Mouse (Mus musculus): ENCODE results near the gene Rab21. TPM values are rescaled to one million over a fixed set of nuclear protein-coding genes. Genes with fewer than 3 reads are reported as not detected.

The Rab21 gene
- 9.4 and 10.9 TPM in 2 replicates for polyA plus RNA-seq (2014; fragmentation: Nextera tagmentation; extraction: Ambion mirVana)

- WGBS: under 1% methylated on average over 42 of the region's 48 CpGs
Observed at GRCm38 (mm10) chr10:115315473-115316171, at the start of gene Rab21. Rab21 (minus strand) TSS chr10:115315594.

GRCm38 (mm10) chr10:115363151-115363550 is 47.8 kb upstream of the Rab21 start:
- Histone ChIP-seq H3K4me3 (ENCODE audit: low read length) (peak overlapping the region; percentile 59), H3K9ac (ENCODE audit: low read depth, low read length) (no peak overlapping the region), H3K4me2 (replicated peaks; ENCODE audit: low read depth, low read length) (peak overlapping the region; percentile 75), H3K4me1 (ENCODE audit: control insufficient read depth, insufficient read depth, low read length) (0 out of 2 replicates have a peak, but pooled peaks cover 6% of the 10 kb centered on the region), H3K36me3 (ENCODE audit: control insufficient read depth, insufficient read depth, low read length) (no peaks in the 10 kb centered on the region), H3K9me3 (ENCODE audit: control insufficient read depth, low read length) (no peaks in the 10 kb centered on the region), H3K27me3 (ENCODE audit: control insufficient read depth, insufficient read depth, low read length) (no peaks in the 10 kb centered on the region), H3K27ac (ENCODE audit: low read depth, low read length) (peak overlapping the region; percentile 89; the same call in 1 of the 2 replicates)
- 81% methylated on average over 4 of the region's 4 CpGs for WGBS
- ATAC-seq (ENCODE audit: low FRiP score, low TSS enrichment): no peak

More at GRCm38 (mm10) chr10:115315473-115316171, at the start of gene Rab21:
- ATAC-seq (ENCODE audit: low FRiP score, low TSS enrichment): peak; percentile 92
- Histone ChIP-seq H3K27ac (ENCODE audit: low read depth, low read length) (peak within 1 kb of the TSS; percentile 90), H3K4me2 (replicated peaks; ENCODE audit: low read depth, low read length) (peak within 1 kb of the TSS; percentile 51), H3K36me3 (ENCODE audit: control insufficient read depth, insufficient read depth, low read length) (no peaks in the 10 kb centered on the region), H3K9ac (ENCODE audit: low read depth, low read length) (peak within 1 kb of the TSS; percentile 85), H3K9me3 (ENCODE audit: control insufficient read depth, low read length) (no peaks in the 10 kb centered on the region), H3K4me1 (ENCODE audit: control insufficient read depth, insufficient read depth, low read length) (peaks cover 17% of the 10 kb centered on the region), H3K27me3 (ENCODE audit: control insufficient read depth, insufficient read depth, low read length) (no peaks in the 10 kb centered on the region), H3K4me3 (ENCODE audit: low read length) (peak within 1 kb of the TSS; percentile 83)

DNA sequence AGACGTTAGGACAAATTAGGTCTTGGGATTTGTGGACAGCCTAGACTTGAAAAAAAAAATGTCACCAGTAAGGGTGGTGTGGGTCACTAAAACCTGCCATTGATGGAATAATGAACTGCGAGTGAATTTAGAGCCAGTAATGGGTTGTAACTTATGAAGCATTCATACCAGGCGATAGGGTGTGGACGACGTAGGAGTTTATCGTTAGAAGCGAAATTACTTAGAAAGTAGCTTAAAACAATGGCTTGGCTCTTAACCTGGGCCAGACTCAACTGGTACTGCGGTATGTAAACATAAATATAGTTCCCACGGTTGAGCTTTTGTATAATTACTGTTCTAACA is 47.2 kb upstream of the Rab21 start:
- ATAC-seq (ENCODE audit: low FRiP score, low TSS enrichment): peak; percentile 10; the same call in 1 of the 2 replicates

GRCm38 (mm10) chr10:115361840-115362622 is 46.6 kb upstream of the Rab21 start, which contains the start of gene Tmem19:
Tmem19 (minus strand) TSS chr10:115362501.
- H3K4me2 ChIP-seq (replicated peaks; ENCODE audit: low read depth, low read length): peak within 1 kb of the TSS; percentile 75
- 1% methylated on average over 42 of the region's 58 CpGs for WGBS
- no peaks in the 10 kb centered on the region for H3K9me3 ChIP-seq (ENCODE audit: control insufficient read depth, low read length)
- H3K4me3 ChIP-seq (ENCODE audit: low read length): peak within 1 kb of the TSS; percentile 59
- H3K27me3 ChIP-seq (ENCODE audit: control insufficient read depth, insufficient read depth, low read length): no peaks in the 10 kb centered on the region
- H3K4me1 ChIP-seq (ENCODE audit: control insufficient read depth, insufficient read depth, low read length): 0 out of 2 replicates have a peak, but pooled peaks cover 6% of the 10 kb centered on the region
- ATAC-seq (ENCODE audit: low FRiP score, low TSS enrichment): peak; percentile 99
- H3K36me3 ChIP-seq (ENCODE audit: control insufficient read depth, insufficient read depth, low read length): no peaks in the 10 kb centered on the region
- H3K27ac ChIP-seq (ENCODE audit: low read depth, low read length): peak within 1 kb of the TSS; percentile 89
- H3K9ac ChIP-seq (ENCODE audit: low read depth, low read length): peak within 1 kb of the TSS; percentile 66

More for the DNA sequence above, 47.2 kb upstream of the Rab21 start:
- WGBS: 10% methylated on average over 9 of the region's 9 CpGs
- 0 out of 2 replicates have a peak, but pooled peaks cover 6% of the 10 kb centered on the region for H3K4me1 ChIP-seq (ENCODE audit: control insufficient read depth, insufficient read depth, low read length)
- H3K27me3 ChIP-seq (ENCODE audit: control insufficient read depth, insufficient read depth, low read length): no peaks in the 10 kb centered on the region
- peak overlapping the region; percentile 59 for H3K4me3 ChIP-seq (ENCODE audit: low read length)
- H3K36me3 ChIP-seq (ENCODE audit: control insufficient read depth, insufficient read depth, low read length): no peaks in the 10 kb centered on the region
- H3K27ac ChIP-seq (ENCODE audit: low read depth, low read length): peak overlapping the region; percentile 89
- peak overlapping the region; percentile 75 for H3K4me2 ChIP-seq (replicated peaks; ENCODE audit: low read depth, low read length)
- H3K9me3 ChIP-seq (ENCODE audit: control insufficient read depth, low read length): no peaks in the 10 kb centered on the region
- H3K9ac ChIP-seq (ENCODE audit: low read depth, low read length): peak overlapping the region; percentile 66

- WGBS: 91% methylated on average over 7 of the region's 7 CpGs
Observed at GRCm38 (mm10) chr10:115359066-115359465, 43.7 kb upstream of the Rab21 start.

DNA sequence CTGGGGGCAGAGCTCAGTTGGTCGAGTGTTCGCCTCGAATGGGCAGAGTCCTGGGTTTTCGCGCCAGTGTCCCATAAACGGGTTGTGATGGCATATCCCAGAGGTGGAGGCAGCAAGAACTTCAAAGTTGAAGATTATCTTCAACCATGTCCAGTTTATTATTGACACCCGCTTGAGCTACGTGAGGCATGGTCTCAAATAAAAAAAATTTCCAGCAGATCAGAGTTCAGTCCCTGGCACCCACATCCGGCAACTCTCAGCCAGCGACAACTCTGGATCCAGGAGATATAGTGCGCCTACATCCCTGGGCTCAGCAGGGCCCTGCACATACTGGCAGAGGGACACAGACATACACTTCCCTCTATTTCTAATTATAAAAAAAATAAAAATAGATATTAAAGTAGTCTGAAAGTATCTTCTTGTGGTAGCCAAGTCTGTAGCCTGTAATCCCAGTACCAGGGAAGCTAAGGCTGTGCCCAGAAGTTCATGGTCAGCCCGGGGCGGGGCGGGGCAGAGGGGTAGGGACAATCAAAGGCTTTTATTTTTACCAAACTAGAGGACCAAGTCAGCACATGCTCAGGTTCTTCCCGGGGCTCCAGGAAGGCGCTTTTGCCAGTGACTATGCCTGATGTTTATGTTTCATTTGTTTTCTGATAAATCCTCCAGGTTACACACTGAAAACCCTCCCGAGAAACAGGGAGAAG is 43.0 kb upstream of the Rab21 start:
- Histone ChIP-seq H3K9ac (ENCODE audit: low read depth, low read length) (no peak overlapping the region), H3K27ac (ENCODE audit: low read depth, low read length) (no peak overlapping the region), H3K4me2 (replicated peaks; ENCODE audit: low read depth, low read length) (no peak overlapping the region), H3K9me3 (ENCODE audit: control insufficient read depth, low read length) (no peaks in the 10 kb centered on the region), H3K4me1 (ENCODE audit: control insufficient read depth, insufficient read depth, low read length) (0 out of 2 replicates have a peak, but pooled peaks cover 6% of the 10 kb centered on the region), H3K4me3 (ENCODE audit: low read length) (no peak overlapping the region), H3K27me3 (ENCODE audit: control insufficient read depth, insufficient read depth, low read length) (no peaks in the 10 kb centered on the region), H3K36me3 (ENCODE audit: control insufficient read depth, insufficient read depth, low read length) (no peaks in the 10 kb centered on the region; the same call in 1 of the 2 replicates)
- 90% methylated on average over 17 of the region's 17 CpGs for WGBS
- no peak for ATAC-seq (ENCODE audit: low FRiP score, low TSS enrichment)

More at GRCm38 (mm10) chr10:115359066-115359465, 43.7 kb upstream of the Rab21 start:
- H3K4me2 ChIP-seq (replicated peaks; ENCODE audit: low read depth, low read length): no peak overlapping the region
- H3K27me3 ChIP-seq (ENCODE audit: control insufficient read depth, insufficient read depth, low read length): no peaks in the 10 kb centered on the region
- H3K9me3 ChIP-seq (ENCODE audit: control insufficient read depth, low read length): no peaks in the 10 kb centered on the region
- H3K4me1 ChIP-seq (ENCODE audit: control insufficient read depth, insufficient read depth, low read length): 0 out of 2 replicates have a peak, but pooled peaks cover 6% of the 10 kb centered on the region
- H3K27ac ChIP-seq (ENCODE audit: low read depth, low read length): no peak overlapping the region
- H3K4me3 ChIP-seq (ENCODE audit: low read length): no peak overlapping the region
- no peaks in the 10 kb centered on the region; the same call in 1 of the 2 replicates for H3K36me3 ChIP-seq (ENCODE audit: control insufficient read depth, insufficient read depth, low read length)
- H3K9ac ChIP-seq (ENCODE audit: low read depth, low read length): no peak overlapping the region
- no peak for ATAC-seq (ENCODE audit: low FRiP score, low TSS enrichment)

- WGBS: 92% methylated on average over 5 of the region's 7 CpGs
- Histone ChIP-seq H3K9me3 (ENCODE audit: control insufficient read depth, low read length) (no peaks in the 10 kb centered on the region), H3K27ac (ENCODE audit: low read depth, low read length) (no peak overlapping the region), H3K36me3 (ENCODE audit: control insufficient read depth, insufficient read depth, low read length) (no peaks in the 10 kb centered on the region; the same call in 1 of the 2 replicates), H3K4me3 (ENCODE audit: low read length) (no peak overlapping the region), H3K27me3 (ENCODE audit: control insufficient read depth, insufficient read depth, low read length) (no peaks in the 10 kb centered on the region), H3K4me1 (ENCODE audit: control insufficient read depth, insufficient read depth, low read length) (no peaks in the 10 kb centered on the region), H3K4me2 (replicated peaks; ENCODE audit: low read depth, low read length) (no peak overlapping the region), H3K9ac (ENCODE audit: low read depth, low read length) (no peak overlapping the region)
- no peak for ATAC-seq (ENCODE audit: low FRiP score, low TSS enrichment)
Observed at GRCm38 (mm10) chr10:115356106-115356505, 40.7 kb upstream of the Rab21 start.

DNA sequence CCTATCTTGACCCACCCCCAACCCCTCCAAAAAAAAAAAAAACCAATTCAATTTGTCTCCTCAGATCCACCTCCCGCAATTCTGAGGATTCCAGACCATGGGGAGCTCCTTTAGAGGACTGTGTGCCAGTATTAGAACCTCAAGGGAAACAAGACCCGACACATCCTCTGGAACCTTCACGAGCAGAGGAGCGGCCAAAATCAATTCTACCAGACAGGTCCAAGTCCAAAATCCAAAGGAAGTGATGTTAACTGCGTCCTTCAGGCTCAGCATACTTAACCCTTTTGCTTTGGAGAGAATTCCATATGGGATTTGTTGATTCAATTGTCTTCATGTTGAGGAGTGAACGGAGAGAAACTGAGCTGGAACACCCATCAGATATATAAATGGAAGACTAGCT is 39.6 kb upstream of the Rab21 start:
- H3K4me3 ChIP-seq (ENCODE audit: low read length): no peak overlapping the region
- no peaks in the 10 kb centered on the region for H3K4me1 ChIP-seq (ENCODE audit: control insufficient read depth, insufficient read depth, low read length)
- no peak overlapping the region for H3K4me2 ChIP-seq (replicated peaks; ENCODE audit: low read depth, low read length)
- WGBS: 88% methylated on average over 6 of the region's 6 CpGs
- H3K27ac ChIP-seq (ENCODE audit: low read depth, low read length): no peak overlapping the region
- H3K27me3 ChIP-seq (ENCODE audit: control insufficient read depth, insufficient read depth, low read length): no peaks in the 10 kb centered on the region
- no peak for ATAC-seq (ENCODE audit: low FRiP score, low TSS enrichment)
- H3K9me3 ChIP-seq (ENCODE audit: control insufficient read depth, low read length): no peaks in the 10 kb centered on the region
- H3K9ac ChIP-seq (ENCODE audit: low read depth, low read length): no peak overlapping the region
- H3K36me3 ChIP-seq (ENCODE audit: control insufficient read depth, insufficient read depth, low read length): no peaks in the 10 kb centered on the region; the same call in 1 of the 2 replicates

Data from kidney, embryonic 14.5 days (tissue).